ENCODE assay signal across 18 mouse cellular contexts in the genomic region with DNA sequence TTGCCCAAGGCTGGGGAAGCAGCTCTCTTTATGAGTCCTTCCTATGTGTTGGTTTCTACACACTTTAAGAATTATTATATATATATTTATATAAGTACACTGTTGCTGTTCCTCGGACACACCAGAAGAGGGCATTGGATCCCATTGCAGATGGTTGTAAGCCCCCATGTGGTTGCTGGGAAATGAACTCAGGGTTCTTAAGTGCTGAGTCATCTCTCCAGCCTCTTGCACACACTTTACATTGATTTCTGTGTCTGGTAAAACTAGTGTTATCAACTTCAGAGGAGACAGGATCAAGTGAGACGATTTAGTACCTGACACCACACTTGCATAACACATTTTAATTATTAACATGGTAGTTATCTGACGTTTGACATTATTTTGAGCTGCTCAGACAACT.
"Had no signal": no experiment of that assay in that cellular context is flagged by ENCODE, and none has a peak within 500 bp of the region (broad histone marks: within the 10 kb centered on the region; RNA-seq: fewer than 3 reads in every experiment).

No protein-coding gene starts in this region.

- H3K4me3 ChIP-seq: limb, embryonic 13.5 days; liver, embryonic 13.5 days; midbrain, embryonic 13.5 days; neural tube, embryonic 12.5 days had no signal

- H3K27ac ChIP-seq: kidney, postnatal 0 days; limb, embryonic 13.5 days; liver, embryonic 13.5 days; macrophage; midbrain, embryonic 13.5 days; neural tube, embryonic 12.5 days had no signal

- H3K4me1 ChIP-seq: limb, embryonic 13.5 days; liver, embryonic 13.5 days; midbrain, embryonic 13.5 days had no signal

- H3K27me3 ChIP-seq: limb, embryonic 13.5 days; liver, embryonic 13.5 days; midbrain, embryonic 13.5 days; neural tube, embryonic 12.5 days had no signal

- ATAC-seq: liver, postnatal 0 days; lung, postnatal 0 days; midbrain, embryonic 13.5 days; midbrain, embryonic 16.5 days had no signal

- H3K9ac ChIP-seq: limb, embryonic 13.5 days; liver, embryonic 13.5 days; liver, postnatal 0 days; lung, embryonic 14.5 days; midbrain, embryonic 13.5 days; neural tube, embryonic 12.5 days had no signal

- DNase-seq: kidney, adult 2 months; kidney, postnatal 25 days; left cerebral cortex, postnatal 4 days; liver; liver, embryonic 13.5 days; liver, postnatal 0 days; lung, embryonic 14.5 days; retina, postnatal 1 day; right cerebral cortex, postnatal 25 days; thymus, adult 18-20 months; thymus, postnatal 36 days had no signal

- H3K9me3 ChIP-seq: limb, embryonic 13.5 days; liver, embryonic 13.5 days; midbrain, embryonic 13.5 days; neural tube, embryonic 12.5 days had no signal

- H3K4me2 ChIP-seq: limb, embryonic 13.5 days; liver, embryonic 13.5 days; lung, embryonic 14.5 days; midbrain, embryonic 13.5 days; neural tube, embryonic 12.5 days had no signal

- H3K36me3 ChIP-seq: limb, embryonic 13.5 days; liver, embryonic 13.5 days; midbrain, embryonic 13.5 days; neural tube, embryonic 12.5 days had no signal
